Mouse (Mus musculus): ENCODE results near the gene Slc25a4.
"Not testable (repeated sequence)": the region's sequence is repeated elsewhere in the genome, so short reads cannot be mapped to it uniquely, and the experiment has no call there.

DNA sequence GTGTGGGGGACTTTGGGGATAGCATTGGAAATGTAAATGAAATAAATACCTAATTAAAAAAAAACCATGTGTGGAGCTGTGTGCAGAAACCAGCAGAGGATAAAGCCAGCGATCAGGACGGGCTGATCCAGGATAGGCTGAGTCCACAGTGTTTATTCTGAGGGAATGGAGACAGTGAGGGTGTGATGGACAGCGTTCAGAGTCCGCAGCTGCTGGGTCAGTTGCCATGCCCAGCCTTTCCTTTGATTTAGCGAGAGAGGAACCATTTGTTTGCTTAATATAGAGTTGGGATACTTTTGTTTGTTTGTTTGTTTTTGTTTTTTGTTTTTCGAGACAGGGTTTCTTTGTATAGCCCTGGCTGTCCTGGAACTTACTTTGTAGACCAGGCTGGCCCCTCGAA lies 20.9 kb upstream of the Slc25a4 start:
- not testable (repeated sequence) for TF ChIP-seq POLR2A (IDR thresholded peaks at IDR 0.05; ENCODE audit: low read depth, low read length); CTCF (IDR thresholded peaks at IDR 0.05; ENCODE audit: borderline replicate concordance, insufficient read depth, low read length)

All from embryonic fibroblast, embryonic 13.5 days (primary cell).